Mouse (Mus musculus) small intestine, adult 2 months (tissue): Measurements from ENCODE around the gene Cyp4v3. TPM values are rescaled to one million over a fixed set of nuclear protein-coding genes. Genes with fewer than 3 reads are reported as not detected.

Experiments used
- H3K27ac ChIP-seq: fragments of 200-500 bp; 2 replicates; pipeline ENCODE4 v1.5.1; 2012; ENCODE audit warnings: low read depth, low read length, control low read depth, inconsistent platforms; ENCODE audit not compliant: insufficient read depth
- H3K27me3 ChIP-seq: fragments of 200-500 bp; 2 replicates; pipeline ENCODE4 v1.6.1; 2012; ENCODE audit warnings: mild to moderate bottlenecking, moderate library complexity, low read length, inconsistent platforms; ENCODE audit not compliant: control insufficient read depth, insufficient read depth
- H3K36me3 ChIP-seq: fragments of 200-500 bp; 2 replicates; pipeline ENCODE4 v1.6.1; 2012; ENCODE audit warnings: mild to moderate bottlenecking, low read length, control low read depth, inconsistent platforms; ENCODE audit not compliant: control insufficient read depth, insufficient read depth
- H3K4me1 ChIP-seq: fragments of 200-500 bp; 2 replicates; pipeline ENCODE4 v1.6.1; 2012; ENCODE audit warnings: low read length, inconsistent platforms, mixed read lengths; ENCODE audit not compliant: control insufficient read depth, insufficient read depth, insufficient read length
- H3K4me3 ChIP-seq: fragments of 200-500 bp; 2 replicates; pipeline ENCODE4 v1.5.1; 2012; ENCODE audit warnings: low read depth, mild to moderate bottlenecking, control low read depth, inconsistent platforms, low read length, moderate library complexity
- CTCF ChIP-seq: fragments of 200-500 bp; IDR thresholded peaks from 2 replicates; pipeline ENCODE4 v1.5.1; 2012; ENCODE audit warnings: low read depth, mild to moderate bottlenecking, control low read depth, inconsistent platforms, low read length, moderate library complexity, mixed read lengths; ENCODE audit not compliant: insufficient replicate concordance, insufficient read length; ENCODE audit errors: extremely low read depth
- POLR2A ChIP-seq: fragments of 200-500 bp; IDR thresholded peaks from 2 replicates; pipeline ENCODE4 v1.6.1; 2012; ENCODE audit warnings: low read depth, mild to moderate bottlenecking, control low read depth, inconsistent platforms, low read length, moderate library complexity
- WGBS: fragments of 180-500 bp; shearing (Covaris S2); methylation state at CpG from one replicate; pipeline ENCODE4 v1.1.7; 2018; 5-methylcytosine and 5-hydroxymethylcytosine counted together
- polyA plus RNA-seq: library from polyadenylated mRNA; depleted of rRNA; stranded (reverse); fragments of >200 nt; gene quantifications from 2 replicates; pipeline ENCODE4 v1.2.3, GENCODE M21; 2012; rRNA removed

The Cyp4v3 gene
- polyA plus RNA-seq, 1 experiment, result 37.4 TPM

DNA sequence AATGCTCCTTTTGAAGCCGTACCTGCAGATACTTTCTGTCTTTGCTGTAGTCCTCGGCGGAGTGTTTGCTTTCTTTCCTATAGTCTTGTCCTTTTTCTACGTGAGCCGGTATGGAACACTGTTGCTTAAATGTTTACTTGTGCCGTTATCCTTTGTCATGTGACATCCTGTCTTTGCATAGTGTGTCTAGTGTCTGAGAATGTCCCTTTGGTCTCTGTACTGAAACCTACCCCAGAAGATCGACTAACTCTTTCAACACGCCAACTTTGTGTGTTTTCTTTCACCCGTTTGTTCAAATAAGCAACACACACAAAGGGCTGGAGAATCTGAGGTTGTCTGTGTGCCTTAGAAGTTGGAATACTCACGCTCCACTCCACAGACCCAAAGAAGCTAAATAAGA is 71.1 kb downstream of the Cyp4v3 start, which contains the start of gene F11:
Gene F11 (minus strand): TSS at position 112 of the 400 bp plus-strand sequence.
- TF ChIP-seq POLR2A (no peak), CTCF (no peak)
- H3K27ac ChIP-seq, result no peak within 1 kb of the TSS
- WGBS, result 70% methylated on average over 10 of the region's 10 CpGs

DNA sequence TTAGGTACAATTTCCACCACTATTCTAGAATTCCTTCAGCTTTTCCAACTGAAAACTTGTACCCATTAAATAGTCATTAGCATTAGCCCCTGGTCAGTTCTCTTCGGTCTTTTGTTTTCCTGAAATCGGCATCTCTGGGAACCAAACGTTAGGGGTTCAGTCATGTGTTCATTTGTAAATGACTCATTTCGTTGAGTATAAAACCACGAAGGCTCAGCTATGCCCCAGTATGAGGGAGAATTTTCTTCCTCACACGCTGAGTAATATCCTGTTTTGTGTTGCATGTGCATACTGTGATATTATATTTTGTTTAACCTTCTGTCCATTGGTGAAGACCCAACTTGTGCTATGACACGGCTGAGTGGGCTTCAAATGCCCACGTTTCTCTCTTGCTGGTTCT is 74.6 kb downstream of the Cyp4v3 start:
- TF ChIP-seq CTCF (no peak), POLR2A (no peak)
- WGBS, result 83% methylated on average over 8 of the region's 8 CpGs

More for the DNA sequence above, 71.1 kb downstream of the Cyp4v3 start, which contains the start of gene F11:
- Histone ChIP-seq H3K4me3 (no peak within 1 kb of the TSS), H3K36me3 (no peaks in the 10 kb centered on the region), H3K4me1 (peaks cover 2% of the 10 kb centered on the region; the same call in 1 of the 2 replicates), H3K27me3 (no peaks in the 10 kb centered on the region)

DNA sequence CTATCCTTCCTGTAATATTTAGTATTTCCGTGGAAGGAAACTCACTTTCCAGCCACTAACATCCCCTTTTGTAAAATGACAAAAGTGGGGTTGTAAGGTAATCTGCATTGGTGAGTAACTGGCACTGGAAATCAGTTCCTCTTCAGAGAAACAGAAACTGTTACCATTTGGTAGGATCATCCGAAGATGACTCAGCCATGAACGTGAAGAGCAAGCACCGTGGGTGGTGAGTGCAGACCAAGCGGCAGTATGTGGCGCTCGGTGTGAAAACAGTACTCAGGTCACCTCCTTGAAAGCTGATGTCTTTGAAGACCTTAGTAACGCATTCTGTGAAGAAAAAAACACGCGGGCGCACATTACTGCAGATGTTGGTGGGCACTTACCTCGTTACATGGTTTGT is 78.0 kb downstream of the Cyp4v3 start:
- WGBS, result 92% methylated on average over 12 of the region's 12 CpGs
- TF ChIP-seq POLR2A, result no peak
- no peak for TF ChIP-seq CTCF
- no peak overlapping the region for H3K4me3 ChIP-seq
- no peaks in the 10 kb centered on the region for H3K27me3 ChIP-seq
- no peak overlapping the region for H3K27ac ChIP-seq
- H3K4me1 ChIP-seq, result peaks cover 2% of the 10 kb centered on the region; the same call in 1 of the 2 replicates
- H3K36me3 ChIP-seq, result no peaks in the 10 kb centered on the region

More for the DNA sequence above, 74.6 kb downstream of the Cyp4v3 start:
- H3K27ac ChIP-seq, result no peak overlapping the region
- H3K27me3 ChIP-seq, result no peaks in the 10 kb centered on the region
- H3K4me1 ChIP-seq, result peaks cover 2% of the 10 kb centered on the region; the same call in 1 of the 2 replicates
- no peak overlapping the region for H3K4me3 ChIP-seq
- no peaks in the 10 kb centered on the region for H3K36me3 ChIP-seq

Other genes with a start within 250 kb of the Cyp4v3 start
- gene F11, start 71.2 kb downstream of the Cyp4v3 start, polyA plus RNA-seq, result not detected in 2 replicates
- 0.01 and 0.25 TPM in 2 replicates for gene Klkb1, start 38.4 kb downstream of the Cyp4v3 start, polyA plus RNA-seq
- not detected in 2 replicates for gene Gm45753, start 24.8 kb downstream of the Cyp4v3 start, polyA plus RNA-seq
- 1.7 and 3.1 TPM in 2 replicates for gene Fam149a, start 49.1 kb upstream of the Cyp4v3 start, polyA plus RNA-seq
- gene Tlr3, start 77.9 kb upstream of the Cyp4v3 start, polyA plus RNA-seq, result 1.6 and 3.5 TPM in 2 replicates
- gene Sorbs2, start 174.6 kb upstream of the Cyp4v3 start, polyA plus RNA-seq, result 5.1 and 5.7 TPM in 2 replicates